Mouse (Mus musculus) forebrain, embryonic 13.5 days (tissue): Measurements from ENCODE around the gene Accs. TPM values are rescaled to one million over a fixed set of nuclear protein-coding genes. Genes with fewer than 3 reads are reported as not detected.
A peak's percentile ranks its signal among the peaks of the same experiment; 100 is the strongest.

Source experiments
- ATAC-seq: fragments of 200-750 bp; cut with Nextera tagmentation; 2 replicates; pipeline ENCODE4 v1.8.0; 2017
- H3K27ac ChIP-seq: fragments of 300-500 bp; sonication (generic); 2 replicates; pipeline ENCODE4 v1.5.1; 2015; ENCODE audit warnings: inconsistent platforms, mild to moderate bottlenecking, moderate library complexity
- H3K27me3 ChIP-seq: fragments of 300-500 bp; sonication (generic); 2 replicates; pipeline ENCODE4 v1.6.1; 2015; ENCODE audit warnings: mild to moderate bottlenecking, inconsistent platforms
- H3K36me3 ChIP-seq: fragments of 300-500 bp; sonication (generic); 2 replicates; pipeline ENCODE4 v1.6.1; 2015; ENCODE audit warnings: mild to moderate bottlenecking, inconsistent platforms; ENCODE audit not compliant: poor library complexity, severe bottlenecking
- H3K4me1 ChIP-seq: fragments of 300-500 bp; sonication (generic); 2 replicates; pipeline ENCODE4 v1.6.1; 2015; ENCODE audit warnings: inconsistent platforms
- H3K4me2 ChIP-seq: fragments of 300-500 bp; sonication (generic); 2 replicates; pipeline ENCODE4 v1.6.1; 2015; ENCODE audit warnings: inconsistent platforms, mild to moderate bottlenecking, moderate library complexity
- H3K4me3 ChIP-seq: fragments of 300-500 bp; sonication (generic); 2 replicates; pipeline ENCODE4 v1.5.1; 2015; ENCODE audit warnings: mild to moderate bottlenecking, inconsistent platforms
- H3K9ac ChIP-seq: fragments of 300-500 bp; sonication (generic); 2 replicates; pipeline ENCODE4 v1.6.1; 2015; ENCODE audit warnings: mild to moderate bottlenecking, inconsistent platforms
- H3K9me3 ChIP-seq: fragments of 300-500 bp; sonication (generic); replicated peaks from 2 replicates; pipeline ENCODE4 v1.6.1; 2016; ENCODE audit warnings: inconsistent platforms
- WGBS: fragments of 180-500 bp; shearing (Covaris S2); methylation state at CpG from one replicate; pipeline ENCODE4 v1.1.7; 2015; 5-methylcytosine and 5-hydroxymethylcytosine counted together
- polyA plus RNA-seq: library from polyadenylated mRNA; unstranded; fragments of >200 nt; fragmentation: Nextera tagmentation; extraction: Ambion mirVana; gene quantifications from 2 replicates; pipeline ENCODE4 v1.2.1, GENCODE M21; 2015

Gene Accs
- polyA plus RNA-seq, 1 experiment from 2014 or later: 8.1 TPM

- ATAC-seq: no peak; the same call in 1 of the 2 replicates
- no peak overlapping the region for H3K27ac ChIP-seq
- H3K27me3 ChIP-seq: no peaks in the 10 kb centered on the region
- WGBS: 49% methylated on average over 13 of the region's 13 CpGs
- peak overlapping the region; percentile 71 for H3K4me2 ChIP-seq
- H3K36me3 ChIP-seq: peaks cover 19% of the 10 kb centered on the region; the same call in 1 of the 2 replicates
- H3K9ac ChIP-seq: no peak overlapping the region
- H3K4me1 ChIP-seq: peaks cover 18% of the 10 kb centered on the region
- peak overlapping the region; percentile 63 for H3K4me3 ChIP-seq
- H3K9me3 ChIP-seq: no peaks in the 10 kb centered on the region
These were observed 688 bp upstream of the Accs start for GRCm38 (mm10) chr2:93850317-93850944.

- ATAC-seq: no peak
- H3K9ac ChIP-seq: no peak overlapping the region
- H3K4me3 ChIP-seq: no peak overlapping the region
- H3K4me2 ChIP-seq: no peak overlapping the region
- no peak overlapping the region for H3K27ac ChIP-seq
- 84% methylated on average over 3 of the region's 3 CpGs for WGBS
- no peaks in the 10 kb centered on the region for H3K27me3 ChIP-seq
- no peaks in the 10 kb centered on the region for H3K9me3 ChIP-seq
- no peaks in the 10 kb centered on the region for H3K4me1 ChIP-seq
- peaks cover 89% of the 10 kb centered on the region for H3K36me3 ChIP-seq
These were observed 8.4 kb downstream of the Accs start for GRCm38 (mm10) chr2:93841349-93841748.

- WGBS: 72% methylated on average over 6 of the region's 6 CpGs
These were observed 9.6 kb downstream of the Accs start for GRCm38 (mm10) chr2:93840109-93840508.

GRCm38 (mm10) chr2:93838931-93839330 lies 10.8 kb downstream of the Accs start:
- ATAC-seq: no peak
- H3K4me1 ChIP-seq: no peaks in the 10 kb centered on the region
- no peak overlapping the region for H3K9ac ChIP-seq
- no peak overlapping the region for H3K4me2 ChIP-seq
- no peak overlapping the region for H3K4me3 ChIP-seq
- H3K27ac ChIP-seq: no peak overlapping the region
- 93% methylated on average over 4 of the region's 4 CpGs for WGBS
- peaks cover 84% of the 10 kb centered on the region for H3K36me3 ChIP-seq
- no peaks in the 10 kb centered on the region for H3K27me3 ChIP-seq
- H3K9me3 ChIP-seq: no peaks in the 10 kb centered on the region

More at GRCm38 (mm10) chr2:93840109-93840508, 9.6 kb downstream of the Accs start:
- H3K36me3 ChIP-seq: peaks cover 87% of the 10 kb centered on the region
- no peak for ATAC-seq
- no peak overlapping the region for H3K4me2 ChIP-seq
- no peak overlapping the region for H3K9ac ChIP-seq
- no peaks in the 10 kb centered on the region for H3K27me3 ChIP-seq
- H3K4me1 ChIP-seq: no peaks in the 10 kb centered on the region
- H3K9me3 ChIP-seq: no peaks in the 10 kb centered on the region
- H3K4me3 ChIP-seq: no peak overlapping the region
- H3K27ac ChIP-seq: no peak overlapping the region

GRCm38 (mm10) chr2:93836232-93836785 lies 13.4 kb downstream of the Accs start:
- H3K27ac ChIP-seq: no peak overlapping the region
- H3K9me3 ChIP-seq: no peaks in the 10 kb centered on the region
- 69% methylated on average over 13 of the region's 13 CpGs for WGBS
- no peaks in the 10 kb centered on the region for H3K4me1 ChIP-seq
- H3K4me2 ChIP-seq: no peak overlapping the region
- no peaks in the 10 kb centered on the region for H3K27me3 ChIP-seq
- H3K4me3 ChIP-seq: no peak overlapping the region
- H3K36me3 ChIP-seq: peaks cover 59% of the 10 kb centered on the region
- no peak overlapping the region for H3K9ac ChIP-seq
- no peak for ATAC-seq

- no peak overlapping the region for H3K4me2 ChIP-seq
- H3K4me3 ChIP-seq: no peak overlapping the region
- no peak overlapping the region for H3K9ac ChIP-seq
- WGBS: 92% methylated on average over 11 of the region's 11 CpGs
- no peaks in the 10 kb centered on the region for H3K4me1 ChIP-seq
- no peaks in the 10 kb centered on the region for H3K27me3 ChIP-seq
- no peaks in the 10 kb centered on the region for H3K9me3 ChIP-seq
- no peak overlapping the region for H3K27ac ChIP-seq
- peaks cover 51% of the 10 kb centered on the region for H3K36me3 ChIP-seq
- no peak for ATAC-seq
These were observed 14.1 kb downstream of the Accs start for GRCm38 (mm10) chr2:93835596-93835995.

- WGBS: 15% methylated on average over 8 of the region's 8 CpGs
- H3K4me1 ChIP-seq: peaks cover 14% of the 10 kb centered on the region
- no peak overlapping the region for H3K9ac ChIP-seq
- no peak overlapping the region for H3K4me2 ChIP-seq
- H3K9me3 ChIP-seq: no peaks in the 10 kb centered on the region
- 0 out of 2 replicates have a peak, but pooled peaks cover 11% of the 10 kb centered on the region for H3K36me3 ChIP-seq
- ATAC-seq: peak; percentile 59; the same call in 1 of the 2 replicates
- no peaks in the 10 kb centered on the region for H3K27me3 ChIP-seq
- no peak overlapping the region for H3K27ac ChIP-seq
- H3K4me3 ChIP-seq: no peak overlapping the region
These were observed 26.2 kb downstream of the Accs start for GRCm38 (mm10) chr2:93823519-93823918.

- Histone ChIP-seq H3K36me3 (0 out of 2 replicates have a peak, but pooled peaks cover 13% of the 10 kb centered on the region), H3K4me1 (peaks cover 14% of the 10 kb centered on the region), H3K4me2 (peak within 1 kb of the TSS; percentile 73), H3K27ac (no peak within 1 kb of the TSS), H3K27me3 (no peaks in the 10 kb centered on the region), H3K9ac (peak within 1 kb of the TSS; percentile 93), H3K9me3 (no peaks in the 10 kb centered on the region), H3K4me3 (peak within 1 kb of the TSS; percentile 67)
- WGBS: under 1% methylated on average over 60 of the region's 66 CpGs
- peak; percentile 95 for ATAC-seq
These were observed 27.5 kb downstream of the Accs start, which contains the start of gene Ext2 for GRCm38 (mm10) chr2:93822045-93822749. Ext2 (minus strand) TSS chr2:93822568.

GRCm38 (mm10) chr2:93817791-93818190 lies 32.0 kb downstream of the Accs start:
- H3K4me3 ChIP-seq: no peak overlapping the region
- H3K9me3 ChIP-seq: no peaks in the 10 kb centered on the region
- H3K36me3 ChIP-seq: peaks cover 21% of the 10 kb centered on the region
- H3K27me3 ChIP-seq: no peaks in the 10 kb centered on the region
- no peak overlapping the region for H3K9ac ChIP-seq
- H3K27ac ChIP-seq: no peak overlapping the region
- no peak overlapping the region for H3K4me2 ChIP-seq
- ATAC-seq: no peak
- peaks cover 14% of the 10 kb centered on the region for H3K4me1 ChIP-seq
- WGBS: 98% methylated on average over 5 of the region's 5 CpGs

- Histone ChIP-seq H3K27me3 (no peaks in the 10 kb centered on the region), H3K36me3 (peaks cover 48% of the 10 kb centered on the region), H3K9me3 (no peaks in the 10 kb centered on the region), H3K4me2 (no peak overlapping the region), H3K4me3 (no peak overlapping the region), H3K27ac (no peak overlapping the region), H3K9ac (no peak overlapping the region), H3K4me1 (no peaks in the 10 kb centered on the region)
- no peak for ATAC-seq
- 93% methylated on average over 22 of the region's 22 CpGs for WGBS
These were observed 36.4 kb downstream of the Accs start for GRCm38 (mm10) chr2:93813343-93813742.

GRCm38 (mm10) chr2:93811812-93812211 lies 37.9 kb downstream of the Accs start:
- Histone ChIP-seq H3K9ac (no peak overlapping the region), H3K27ac (no peak overlapping the region), H3K4me1 (no peaks in the 10 kb centered on the region), H3K4me2 (no peak overlapping the region), H3K36me3 (peaks cover 64% of the 10 kb centered on the region), H3K4me3 (no peak overlapping the region), H3K27me3 (no peaks in the 10 kb centered on the region), H3K9me3 (no peaks in the 10 kb centered on the region)
- WGBS: 30% methylated on average over 4 of the region's 4 CpGs
- 0 out of 2 replicates have a peak, but pooled peaks have one; percentile 36 for ATAC-seq

GRCm38 (mm10) chr2:93809931-93810330 lies 39.8 kb downstream of the Accs start:
- Histone ChIP-seq H3K9ac (no peak overlapping the region), H3K36me3 (peaks cover 82% of the 10 kb centered on the region), H3K4me1 (no peaks in the 10 kb centered on the region), H3K27ac (no peak overlapping the region), H3K4me2 (no peak overlapping the region), H3K4me3 (no peak overlapping the region), H3K9me3 (no peaks in the 10 kb centered on the region), H3K27me3 (no peaks in the 10 kb centered on the region)
- 8% methylated on average over 2 of the region's 2 CpGs for WGBS
- no peak for ATAC-seq
